Mouse (Mus musculus): ENCODE results near the gene Pax3. TPM values are rescaled to one million over a fixed set of nuclear protein-coding genes. Genes with fewer than 3 reads are reported as not detected.

The Pax3 gene
- polyA plus RNA-seq, 1 experiment from 2014 or later: 0.09 TPM

GRCm38 (mm10) chr1:78167577-78168286 is 29.2 kb downstream of the Pax3 start:
- Histone ChIP-seq H3K9ac (no peak overlapping the region), H3K4me1 (no peaks in the 10 kb centered on the region), H3K4me2 (no peak overlapping the region), H3K27me3 (replicated peaks) (peaks cover 71% of the 10 kb centered on the region), H3K36me3 (no peaks in the 10 kb centered on the region), H3K9me3 (no peaks in the 10 kb centered on the region), H3K27ac (replicated peaks) (no peak overlapping the region), H3K4me3 (no peak overlapping the region)
- WGBS: 66% methylated on average over 18 of the region's 18 CpGs
- ATAC-seq (ENCODE audit: extremely low read depth, insufficient number of reproducible peaks, low FRiP score, low TSS enrichment): no peak

- Histone ChIP-seq H3K4me3 (no peak overlapping the region), H3K27me3 (replicated peaks) (peaks cover 60% of the 10 kb centered on the region), H3K9ac (no peak overlapping the region), H3K36me3 (no peaks in the 10 kb centered on the region), H3K4me1 (no peaks in the 10 kb centered on the region), H3K4me2 (no peak overlapping the region), H3K9me3 (no peaks in the 10 kb centered on the region), H3K27ac (replicated peaks) (no peak overlapping the region)
- ATAC-seq (ENCODE audit: extremely low read depth, insufficient number of reproducible peaks, low FRiP score, low TSS enrichment): no peak
- 56% methylated on average over 5 of the region's 5 CpGs for WGBS
Observed at GRCm38 (mm10) chr1:78161745-78162144, 35.2 kb downstream of the Pax3 start.

GRCm38 (mm10) chr1:78157930-78158329 is 39.0 kb downstream of the Pax3 start:
- Histone ChIP-seq H3K27ac (replicated peaks) (no peak overlapping the region), H3K27me3 (replicated peaks) (peaks cover 50% of the 10 kb centered on the region), H3K9me3 (no peaks in the 10 kb centered on the region), H3K36me3 (no peaks in the 10 kb centered on the region), H3K9ac (no peak overlapping the region), H3K4me2 (no peak overlapping the region), H3K4me1 (no peaks in the 10 kb centered on the region), H3K4me3 (no peak overlapping the region)
- no peak for ATAC-seq (ENCODE audit: extremely low read depth, insufficient number of reproducible peaks, low FRiP score, low TSS enrichment)
- 46% methylated on average over 6 of the region's 6 CpGs for WGBS

GRCm38 (mm10) chr1:78155796-78156195 is 41.1 kb downstream of the Pax3 start:
- Histone ChIP-seq H3K4me1 (no peaks in the 10 kb centered on the region), H3K27me3 (replicated peaks) (peaks cover 68% of the 10 kb centered on the region), H3K27ac (replicated peaks) (no peak overlapping the region), H3K9ac (no peak overlapping the region), H3K36me3 (no peaks in the 10 kb centered on the region), H3K4me3 (no peak overlapping the region), H3K9me3 (no peaks in the 10 kb centered on the region), H3K4me2 (no peak overlapping the region)
- 85% methylated on average over 4 of the region's 4 CpGs for WGBS
- no peak for ATAC-seq (ENCODE audit: extremely low read depth, insufficient number of reproducible peaks, low FRiP score, low TSS enrichment)

- Histone ChIP-seq H3K27ac (replicated peaks) (no peak overlapping the region), H3K9me3 (no peaks in the 10 kb centered on the region), H3K27me3 (replicated peaks) (peaks cover 91% of the 10 kb centered on the region), H3K9ac (no peak overlapping the region), H3K4me2 (no peak overlapping the region), H3K4me1 (no peaks in the 10 kb centered on the region), H3K36me3 (no peaks in the 10 kb centered on the region), H3K4me3 (no peak overlapping the region)
- no peak for ATAC-seq (ENCODE audit: extremely low read depth, insufficient number of reproducible peaks, low FRiP score, low TSS enrichment)
- 45% methylated on average over 2 of the region's 2 CpGs for WGBS
Observed at GRCm38 (mm10) chr1:78148011-78148623, 48.8 kb downstream of the Pax3 start.

- H3K4me3 ChIP-seq: no peak overlapping the region
- 0 out of 2 replicates have a peak, but pooled peaks cover 5% of the 10 kb centered on the region for H3K4me1 ChIP-seq
- peaks cover 95% of the 10 kb centered on the region for H3K27me3 ChIP-seq (replicated peaks)
- H3K4me2 ChIP-seq: no peak overlapping the region
- 62% methylated on average over 6 of the region's 6 CpGs for WGBS
- H3K9me3 ChIP-seq: no peaks in the 10 kb centered on the region
- H3K9ac ChIP-seq: no peak overlapping the region
- H3K27ac ChIP-seq (replicated peaks): no peak overlapping the region
- H3K36me3 ChIP-seq: no peaks in the 10 kb centered on the region
- no peak for ATAC-seq (ENCODE audit: extremely low read depth, insufficient number of reproducible peaks, low FRiP score, low TSS enrichment)
Observed at GRCm38 (mm10) chr1:78143403-78143802, 53.5 kb downstream of the Pax3 start.

GRCm38 (mm10) chr1:78142912-78143311 is 54.0 kb downstream of the Pax3 start:
- ATAC-seq (ENCODE audit: extremely low read depth, insufficient number of reproducible peaks, low FRiP score, low TSS enrichment): no peak
- Histone ChIP-seq H3K27ac (replicated peaks) (no peak overlapping the region), H3K4me3 (no peak overlapping the region), H3K36me3 (no peaks in the 10 kb centered on the region), H3K4me1 (0 out of 2 replicates have a peak, but pooled peaks cover 5% of the 10 kb centered on the region), H3K4me2 (no peak overlapping the region), H3K9ac (no peak overlapping the region), H3K9me3 (no peaks in the 10 kb centered on the region), H3K27me3 (replicated peaks) (peaks cover 95% of the 10 kb centered on the region)
- 68% methylated on average over 6 of the region's 6 CpGs for WGBS

GRCm38 (mm10) chr1:78141741-78142501 is 55.0 kb downstream of the Pax3 start:
- no peaks in the 10 kb centered on the region for H3K9me3 ChIP-seq
- no peak overlapping the region for H3K9ac ChIP-seq
- no peak overlapping the region for H3K4me3 ChIP-seq
- H3K4me1 ChIP-seq: 0 out of 2 replicates have a peak, but pooled peaks cover 5% of the 10 kb centered on the region
- H3K36me3 ChIP-seq: no peaks in the 10 kb centered on the region
- WGBS: 32% methylated on average over 9 of the region's 9 CpGs
- no peak overlapping the region for H3K27ac ChIP-seq (replicated peaks)
- peaks cover 98% of the 10 kb centered on the region for H3K27me3 ChIP-seq (replicated peaks)
- no peak overlapping the region for H3K4me2 ChIP-seq
- ATAC-seq (ENCODE audit: extremely low read depth, insufficient number of reproducible peaks, low FRiP score, low TSS enrichment): no peak

- no peak overlapping the region for H3K27ac ChIP-seq (replicated peaks)
- 13% methylated on average over 7 of the region's 7 CpGs for WGBS
- H3K9ac ChIP-seq: no peak overlapping the region
- no peak overlapping the region for H3K4me3 ChIP-seq
- H3K4me2 ChIP-seq: no peak overlapping the region
- ATAC-seq (ENCODE audit: extremely low read depth, insufficient number of reproducible peaks, low FRiP score, low TSS enrichment): no peak
- H3K4me1 ChIP-seq: 0 out of 2 replicates have a peak, but pooled peaks cover 5% of the 10 kb centered on the region
- H3K36me3 ChIP-seq: no peaks in the 10 kb centered on the region
- H3K9me3 ChIP-seq: no peaks in the 10 kb centered on the region
- peaks cover 98% of the 10 kb centered on the region for H3K27me3 ChIP-seq (replicated peaks)
Observed at GRCm38 (mm10) chr1:78141314-78141713, 55.6 kb downstream of the Pax3 start.

GRCm38 (mm10) chr1:78140505-78141303 is 56.2 kb downstream of the Pax3 start:
- WGBS: 3% methylated on average over 14 of the region's 14 CpGs

GRCm38 (mm10) chr1:78139287-78139686 is 57.6 kb downstream of the Pax3 start:
- H3K9me3 ChIP-seq: no peaks in the 10 kb centered on the region
- no peak for ATAC-seq (ENCODE audit: extremely low read depth, insufficient number of reproducible peaks, low FRiP score, low TSS enrichment)
- H3K4me3 ChIP-seq: no peak overlapping the region
- H3K9ac ChIP-seq: no peak overlapping the region
- H3K27ac ChIP-seq (replicated peaks): no peak overlapping the region
- peaks cover 95% of the 10 kb centered on the region for H3K27me3 ChIP-seq (replicated peaks)
- H3K36me3 ChIP-seq: no peaks in the 10 kb centered on the region
- no peak overlapping the region for H3K4me2 ChIP-seq
- 3% methylated on average over 11 of the region's 11 CpGs for WGBS
- 0 out of 2 replicates have a peak, but pooled peaks cover 5% of the 10 kb centered on the region for H3K4me1 ChIP-seq

More at GRCm38 (mm10) chr1:78140505-78141303, 56.2 kb downstream of the Pax3 start:
- H3K9me3 ChIP-seq: no peaks in the 10 kb centered on the region
- no peak overlapping the region for H3K4me3 ChIP-seq
- H3K27ac ChIP-seq (replicated peaks): no peak overlapping the region
- no peak overlapping the region for H3K9ac ChIP-seq
- no peak for ATAC-seq (ENCODE audit: extremely low read depth, insufficient number of reproducible peaks, low FRiP score, low TSS enrichment)
- H3K4me1 ChIP-seq: 0 out of 2 replicates have a peak, but pooled peaks cover 5% of the 10 kb centered on the region
- no peak overlapping the region for H3K4me2 ChIP-seq
- peaks cover 98% of the 10 kb centered on the region for H3K27me3 ChIP-seq (replicated peaks)
- H3K36me3 ChIP-seq: no peaks in the 10 kb centered on the region

Data from heart, embryonic 13.5 days (tissue).